Mouse (Mus musculus) mouse trophoblast stem cell (cell line): Measurements from ENCODE around the gene Fign.

Experiments
- in situ Hi-C, 2 experiments: fragments of 300-500 bp; cut with MseI, MboI; formaldehyde crosslinking; loops; 2 replicates in 1 of 2; 3 replicates in 1 of 2; pipeline ENCODE4 v1.15.1; 2025

The Fign gene

GRCm38 (mm10) chr2:64059477-64059876 lies 38.4 kb downstream of the Fign start:
- in situ Hi-C loops: no loop called here

- in situ Hi-C loops: no loop called here
These were observed 49.7 kb downstream of the Fign start for GRCm38 (mm10) chr2:64048142-64048541.

GRCm38 (mm10) chr2:64043099-64043498 lies 54.7 kb downstream of the Fign start:
- in situ Hi-C loops: no loop called here

GRCm38 (mm10) chr2:64035393-64035792 lies 62.4 kb downstream of the Fign start:
- in situ Hi-C loops: no loop called here

GRCm38 (mm10) chr2:64033871-64034270 lies 64.0 kb downstream of the Fign start:
- in situ Hi-C loops: no loop called here

GRCm38 (mm10) chr2:64025961-64026360 lies 71.9 kb downstream of the Fign start:
- in situ Hi-C loops: no loop called here

GRCm38 (mm10) chr2:63994304-63995023 lies 103.4 kb downstream of the Fign start:
- in situ Hi-C loops: no loop called here

GRCm38 (mm10) chr2:63985426-63985825 lies 112.4 kb downstream of the Fign start:
- in situ Hi-C loops: no loop called here

- in situ Hi-C loops: no loop called here
These were observed 115.5 kb downstream of the Fign start for GRCm38 (mm10) chr2:63982351-63982751.

- in situ Hi-C loops: no loop called here
These were observed 116.4 kb downstream of the Fign start for GRCm38 (mm10) chr2:63981449-63981848.

- in situ Hi-C loops: no loop called here
These were observed 128.2 kb downstream of the Fign start for GRCm38 (mm10) chr2:63969633-63970032.

GRCm38 (mm10) chr2:63931041-63931440 lies 166.8 kb downstream of the Fign start:
- in situ Hi-C loops: no loop called here

- in situ Hi-C loops: no loop called here
These were observed 171.2 kb downstream of the Fign start for GRCm38 (mm10) chr2:63926481-63927097.

- in situ Hi-C loops: no loop called here
These were observed 172.1 kb downstream of the Fign start for GRCm38 (mm10) chr2:63925721-63926235.
